Mouse (Mus musculus) Muller cell, postnatal 12 days (primary cell): ENCODE data around the gene 4930402K13Rik.
A peak's percentile ranks its signal among the peaks of the same experiment; 100 is the strongest.
"Not testable (repeated sequence)": the region's sequence is repeated elsewhere in the genome, so short reads cannot be mapped to it uniquely, and the experiment has no call there.

Source experiments
- DNase-seq: peaks from one replicate; pipeline ENCODE4 v3.0.0-alpha.2; 2015; ENCODE audit errors: inconsistent ontology term

The 4930402K13Rik gene

GRCm38 (mm10) chrX:9104262-9104661 is at the start of gene 4930402K13Rik:
Gene 4930402K13Rik (plus strand): TSS chrX:9104562.
- no peak for DNase-seq

GRCm38 (mm10) chrX:9060952-9061351 is 43.4 kb upstream of the 4930402K13Rik start:
- DNase-seq, result peak; percentile 3

- DNase-seq, result peak; percentile 92
Measured at GRCm38 (mm10) chrX:9062101-9062500, 42.3 kb upstream of the 4930402K13Rik start.

GRCm38 (mm10) chrX:9062715-9063114 is 41.6 kb upstream of the 4930402K13Rik start, which contains the start of gene Fthl17f:
Gene Fthl17f (plus strand): TSS chrX:9063015.
- DNase-seq, result not testable (repeated sequence)

- not testable (repeated sequence) for DNase-seq
Measured at GRCm38 (mm10) chrX:9077699-9078098, 26.7 kb upstream of the 4930402K13Rik start.

GRCm38 (mm10) chrX:9095066-9095465 is 9.3 kb upstream of the 4930402K13Rik start:
- DNase-seq, result not testable (repeated sequence)

- no peak for DNase-seq
Measured at GRCm38 (mm10) chrX:9110381-9110780, 6.0 kb downstream of the 4930402K13Rik start.

GRCm38 (mm10) chrX:9124928-9125327 is 20.6 kb downstream of the 4930402K13Rik start:
- no peak for DNase-seq

GRCm38 (mm10) chrX:9128317-9128831 is 24.0 kb downstream of the 4930402K13Rik start:
- DNase-seq, result peak; percentile 25

GRCm38 (mm10) chrX:9139290-9139948 is 35.1 kb downstream of the 4930402K13Rik start:
- no peak for DNase-seq

- no peak for DNase-seq
Measured at GRCm38 (mm10) chrX:9142669-9143068, 38.3 kb downstream of the 4930402K13Rik start.
